Mouse (Mus musculus): ENCODE measurements around the gene Braf. TPM values are rescaled to one million over a fixed set of nuclear protein-coding genes. Genes with fewer than 3 reads are reported as not detected.

Braf gene
- total RNA-seq, 1 experiment: 51.5 TPM

DNA sequence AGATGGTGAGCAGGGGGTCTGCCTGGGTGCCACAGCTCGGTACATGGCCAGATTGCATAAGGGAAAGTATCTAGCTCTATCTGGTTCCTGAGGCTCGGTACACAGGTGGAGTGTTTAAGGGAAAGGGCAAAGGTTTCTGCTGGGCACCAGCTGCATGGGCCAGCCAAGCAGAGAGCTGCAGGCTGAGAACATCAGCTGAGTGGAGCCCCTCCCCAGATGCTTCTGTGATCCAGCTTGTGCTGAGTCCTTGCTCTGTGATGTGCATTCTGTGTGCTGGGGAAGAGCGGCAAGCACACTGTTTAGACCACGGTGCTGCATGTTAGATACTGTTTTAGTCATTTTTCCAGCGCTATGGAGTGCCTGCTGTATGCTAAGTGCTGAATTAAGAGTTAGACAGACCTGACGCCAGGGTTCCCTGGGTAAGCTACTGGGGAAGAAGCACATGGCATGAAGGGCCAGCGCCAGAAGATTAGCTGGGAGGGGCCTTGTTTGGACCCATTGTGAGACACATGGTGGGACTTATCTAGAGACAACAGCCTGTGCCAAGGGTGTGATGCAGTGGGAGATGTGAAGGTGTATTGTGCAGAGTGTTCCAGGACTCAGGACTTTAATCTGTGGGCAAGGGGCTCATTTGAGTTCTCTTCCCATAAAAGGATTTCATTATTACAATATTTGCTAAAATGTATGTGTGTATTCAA lies 144.0 kb downstream of the Braf start:
- Histone ChIP-seq H3K4me1 (ENCODE audit: control insufficient read depth in 2 of 2, insufficient read depth in 2 of 2, low read length in 2 of 2, poor library complexity in 1 of 2) (no peaks in the 10 kb centered on the region), H3K9me3 (ENCODE audit: control insufficient read depth, insufficient read depth, low read depth, low read length) (no peaks in the 10 kb centered on the region), H3K9ac (ENCODE audit: insufficient read depth, low read depth, low read length, poor library complexity, severe bottlenecking) (no peak overlapping the region), H3K4me3 (ENCODE audit: insufficient read depth in 1 of 2, low read depth in 1 of 2, low read length in 2 of 2, poor library complexity in 1 of 2, severe bottlenecking in 1 of 2) (no peak overlapping the region), H3K36me3 (ENCODE audit: control insufficient read depth, insufficient read depth, low read length, poor library complexity, severe bottlenecking) (no peaks in the 10 kb centered on the region), H3K27ac (ENCODE audit: insufficient read depth, low read depth, low read length, poor library complexity, severe bottlenecking) (no peak overlapping the region)
- in situ Hi-C loops (cut with MboI; ENCODE audit: low sequenced_read_pairs in 2 of 2, unreplicated experiment in 2 of 2): no loop called here
- TF ChIP-seq MAFK (IDR thresholded peaks at IDR 0.05; ENCODE audit: insufficient read depth, low read depth, low read length) (no peak), ZNF384 (IDR thresholded peaks at IDR 0.05; ENCODE audit: low read depth, low read length) (no peak), CHD2 (IDR thresholded peaks at IDR 0.05; ENCODE audit: low read depth, low read length) (no peak), ZC3H11A (IDR thresholded peaks at IDR 0.05; ENCODE audit: borderline replicate concordance, low read depth, low read length) (no peak), HCFC1 (IDR thresholded peaks at IDR 0.05; ENCODE audit: borderline replicate concordance, insufficient read depth, low read length) (no peak)
- no peak for DNase-seq (ENCODE audit: low read depth, low spot score)

DNA sequence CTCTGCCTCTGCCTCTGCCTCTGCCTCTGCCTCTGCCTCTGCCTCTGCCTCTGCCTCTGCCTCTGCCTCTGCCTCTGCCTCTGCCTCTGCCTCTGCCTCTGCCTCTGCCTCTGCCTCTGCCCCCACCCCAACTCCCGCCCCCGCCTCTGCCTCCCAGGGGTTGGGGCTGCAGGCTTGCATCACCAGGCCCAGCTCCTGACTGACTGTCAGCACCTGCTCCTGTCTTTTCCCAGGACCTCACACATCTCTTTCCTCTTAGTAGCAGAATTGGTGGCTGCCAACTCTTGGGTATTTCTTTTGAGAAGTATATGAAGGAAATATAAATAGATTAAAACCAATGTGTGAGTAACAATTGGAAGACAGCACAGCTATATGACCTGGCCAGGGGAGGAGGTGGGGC lies 144.7 kb downstream of the Braf start:
- Histone ChIP-seq H3K27ac (ENCODE audit: insufficient read depth, low read depth, low read length, poor library complexity, severe bottlenecking) (no peak overlapping the region), H3K9me3 (ENCODE audit: control insufficient read depth, insufficient read depth, low read depth, low read length) (no peaks in the 10 kb centered on the region), H3K9ac (ENCODE audit: insufficient read depth, low read depth, low read length, poor library complexity, severe bottlenecking) (no peak overlapping the region), H3K36me3 (ENCODE audit: control insufficient read depth, insufficient read depth, low read length, poor library complexity, severe bottlenecking) (no peaks in the 10 kb centered on the region), H3K4me3 (ENCODE audit: insufficient read depth in 1 of 2, low read depth in 1 of 2, low read length in 2 of 2, poor library complexity in 1 of 2, severe bottlenecking in 1 of 2) (no peak overlapping the region), H3K4me1 (ENCODE audit: control insufficient read depth in 2 of 2, insufficient read depth in 2 of 2, low read length in 2 of 2, poor library complexity in 1 of 2) (no peaks in the 10 kb centered on the region)
- DNase-seq (ENCODE audit: low read depth, low spot score): no peak
- TF ChIP-seq HCFC1 (IDR thresholded peaks at IDR 0.05; ENCODE audit: borderline replicate concordance, insufficient read depth, low read length) (no peak), MAFK (IDR thresholded peaks at IDR 0.05; ENCODE audit: insufficient read depth, low read depth, low read length) (no peak), ZNF384 (IDR thresholded peaks at IDR 0.05; ENCODE audit: low read depth, low read length) (no peak), ZC3H11A (IDR thresholded peaks at IDR 0.05; ENCODE audit: borderline replicate concordance, low read depth, low read length) (no peak), CHD2 (IDR thresholded peaks at IDR 0.05; ENCODE audit: low read depth, low read length) (no peak)
- in situ Hi-C loops (cut with MboI; ENCODE audit: low sequenced_read_pairs in 2 of 2, unreplicated experiment in 2 of 2): no loop called here

DNA sequence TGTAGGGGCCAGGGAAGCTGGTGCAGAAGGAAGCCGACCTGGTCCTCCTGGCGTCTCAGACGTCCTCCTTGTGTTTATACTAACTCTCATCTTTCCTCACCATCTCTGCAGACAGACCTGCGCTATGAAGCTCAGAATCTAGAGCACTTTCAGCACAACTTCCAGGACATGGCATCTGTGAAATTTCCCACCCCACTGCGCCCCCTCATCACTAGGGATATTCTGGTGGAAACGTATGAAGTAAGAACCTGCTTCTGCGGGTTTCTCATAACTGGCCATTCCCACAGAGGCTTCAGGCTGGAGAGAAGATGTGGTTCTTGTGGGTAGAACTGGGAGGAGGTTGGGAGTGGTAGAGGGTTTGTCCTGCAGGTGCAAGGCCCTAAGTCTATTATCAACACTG lies 145.7 kb downstream of the Braf start:
- no peak overlapping the region for H3K9ac ChIP-seq (ENCODE audit: insufficient read depth, low read depth, low read length, poor library complexity, severe bottlenecking)
- peaks cover 3 to 5% of the 10 kb centered on the region in 2 experiments; a peak in 1 of 4 replicates for H3K4me1 ChIP-seq (ENCODE audit: control insufficient read depth in 2 of 2, insufficient read depth in 2 of 2, low read length in 2 of 2, poor library complexity in 1 of 2)
- TF ChIP-seq MAFK (IDR thresholded peaks at IDR 0.05; ENCODE audit: insufficient read depth, low read depth, low read length) (no peak), ZC3H11A (IDR thresholded peaks at IDR 0.05; ENCODE audit: borderline replicate concordance, low read depth, low read length) (no peak), HCFC1 (IDR thresholded peaks at IDR 0.05; ENCODE audit: borderline replicate concordance, insufficient read depth, low read length) (no peak), CHD2 (IDR thresholded peaks at IDR 0.05; ENCODE audit: low read depth, low read length) (no peak), ZNF384 (IDR thresholded peaks at IDR 0.05; ENCODE audit: low read depth, low read length) (no peak)
- H3K4me3 ChIP-seq (ENCODE audit: insufficient read depth in 1 of 2, low read depth in 1 of 2, low read length in 2 of 2, poor library complexity in 1 of 2, severe bottlenecking in 1 of 2): no peak overlapping the region
- DNase-seq (ENCODE audit: low read depth, low spot score): no peak
- no peaks in the 10 kb centered on the region for H3K36me3 ChIP-seq (ENCODE audit: control insufficient read depth, insufficient read depth, low read length, poor library complexity, severe bottlenecking)
- in situ Hi-C loops (cut with MboI; ENCODE audit: low sequenced_read_pairs in 2 of 2, unreplicated experiment in 2 of 2): loop anchor here in 1 of 2 experiments (10.0 kb wide), 1 partner anchor 205 kb away; no protein-coding TSS in a partner anchor
- no peak overlapping the region for H3K27ac ChIP-seq (ENCODE audit: insufficient read depth, low read depth, low read length, poor library complexity, severe bottlenecking)
- H3K9me3 ChIP-seq (ENCODE audit: control insufficient read depth, insufficient read depth, low read depth, low read length): no peaks in the 10 kb centered on the region

DNA sequence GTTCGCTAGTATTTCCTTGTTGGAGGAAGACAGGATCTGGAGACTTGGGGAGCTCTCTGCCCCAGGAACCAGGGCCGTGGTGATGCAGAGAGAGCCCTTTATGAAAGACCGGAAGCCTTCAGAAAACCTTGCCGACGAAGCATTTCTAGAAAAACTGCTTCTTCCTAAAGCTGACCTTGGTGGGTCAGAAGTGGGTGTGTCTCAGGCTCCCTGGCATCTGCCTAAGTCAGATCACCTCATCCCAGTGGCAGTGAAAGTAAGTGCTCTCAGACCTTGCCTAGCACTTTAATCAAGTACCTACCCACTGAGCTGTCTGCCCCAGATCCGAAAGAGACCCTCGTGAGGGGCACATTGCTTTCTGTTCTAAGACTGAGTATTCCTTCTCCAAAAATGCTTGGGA lies 150.3 kb downstream of the Braf start:
- Histone ChIP-seq H3K27ac (ENCODE audit: insufficient read depth, low read depth, low read length, poor library complexity, severe bottlenecking) (no peak overlapping the region), H3K9me3 (ENCODE audit: control insufficient read depth, insufficient read depth, low read depth, low read length) (no peaks in the 10 kb centered on the region), H3K36me3 (ENCODE audit: control insufficient read depth, insufficient read depth, low read length, poor library complexity, severe bottlenecking) (no peaks in the 10 kb centered on the region), H3K9ac (ENCODE audit: insufficient read depth, low read depth, low read length, poor library complexity, severe bottlenecking) (no peak overlapping the region), H3K4me1 (ENCODE audit: control insufficient read depth in 2 of 2, insufficient read depth in 2 of 2, low read length in 2 of 2, poor library complexity in 1 of 2) (peaks cover 3 to 5% of the 10 kb centered on the region in 2 experiments; a peak in 1 of 4 replicates), H3K4me3 (ENCODE audit: insufficient read depth in 1 of 2, low read depth in 1 of 2, low read length in 2 of 2, poor library complexity in 1 of 2, severe bottlenecking in 1 of 2) (peak overlapping the region in 1 of 2 experiments; percentile 85; a peak in 3 of 4 replicates)
- TF ChIP-seq MAFK (IDR thresholded peaks at IDR 0.05; ENCODE audit: insufficient read depth, low read depth, low read length) (no peak), ZC3H11A (IDR thresholded peaks at IDR 0.05; ENCODE audit: borderline replicate concordance, low read depth, low read length) (no peak), CHD2 (IDR thresholded peaks at IDR 0.05; ENCODE audit: low read depth, low read length) (no peak), HCFC1 (IDR thresholded peaks at IDR 0.05; ENCODE audit: borderline replicate concordance, insufficient read depth, low read length) (no peak), ZNF384 (IDR thresholded peaks at IDR 0.05; ENCODE audit: low read depth, low read length) (no peak)
- in situ Hi-C loops (cut with MboI; ENCODE audit: low sequenced_read_pairs in 2 of 2, unreplicated experiment in 2 of 2): loop anchor here in 1 of 2 experiments (10.0 kb wide), 1 partner anchor 210 kb away; no protein-coding TSS in a partner anchor
- DNase-seq (ENCODE audit: low read depth, low spot score): no peak

Measured in ES-E14 (cell line).